Mouse (Mus musculus): Measurements from ENCODE around the gene Etl4.

DNA sequence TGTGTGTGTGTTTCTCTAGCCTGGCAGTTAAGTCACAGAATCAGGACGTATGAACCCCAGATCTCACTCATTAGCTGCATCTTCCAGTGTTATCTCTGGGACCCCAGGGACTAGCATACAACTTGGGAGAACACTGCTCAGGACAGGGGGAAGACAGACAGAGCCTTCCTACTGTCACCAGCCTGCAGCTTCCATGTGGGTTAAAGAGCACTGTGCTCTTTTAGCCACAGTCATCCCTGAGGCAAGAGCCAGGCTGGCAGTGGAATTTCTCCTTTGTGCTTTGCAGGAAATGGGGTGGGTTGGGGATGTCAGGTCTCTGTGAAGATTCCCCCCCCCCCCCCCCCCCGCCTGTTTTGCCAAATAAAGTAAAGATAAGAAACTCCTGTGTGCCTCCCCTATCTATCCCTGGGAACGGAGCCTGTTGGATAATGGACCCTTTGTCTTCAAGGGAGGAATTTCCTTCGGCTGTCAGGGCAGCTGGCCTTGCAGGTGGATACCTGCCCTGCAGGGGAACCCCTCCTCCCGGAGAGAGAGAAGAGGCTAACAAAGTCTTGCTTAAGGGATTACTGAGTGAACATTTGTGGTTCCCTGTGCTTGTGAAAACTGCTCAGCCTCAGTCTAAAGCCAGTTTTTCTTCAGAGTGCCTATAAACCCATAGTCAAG, 755.9 kb downstream of the Etl4 start:
- TF ChIP-seq CTCF (IDR thresholded peaks at IDR 0.05; ENCODE audit: low read depth) (no peak), EP300 (optimal IDR thresholded peaks at IDR 0.05) (no peak)
